Mouse (Mus musculus): ENCODE data around the gene Samd5. TPM values are rescaled to one million over a fixed set of nuclear protein-coding genes. Genes with fewer than 3 reads are reported as not detected.

Gene Samd5
- polyA plus RNA-seq, 1 experiment from 2014 or later, result 8.9 TPM

Other genes with a start within 250 kb of the Samd5 start
- gene Stxbp5, start 225.9 kb upstream of the Samd5 start, polyA plus RNA-seq (2015; fragmentation: Nextera tagmentation; extraction: Ambion mirVana), result 3.2 and 3.6 TPM in 2 replicates

Data from lung, embryonic 16.5 days (tissue).